Comparison of ENCODE assay signal across 16 mouse cellular contexts in the genomic region with DNA sequence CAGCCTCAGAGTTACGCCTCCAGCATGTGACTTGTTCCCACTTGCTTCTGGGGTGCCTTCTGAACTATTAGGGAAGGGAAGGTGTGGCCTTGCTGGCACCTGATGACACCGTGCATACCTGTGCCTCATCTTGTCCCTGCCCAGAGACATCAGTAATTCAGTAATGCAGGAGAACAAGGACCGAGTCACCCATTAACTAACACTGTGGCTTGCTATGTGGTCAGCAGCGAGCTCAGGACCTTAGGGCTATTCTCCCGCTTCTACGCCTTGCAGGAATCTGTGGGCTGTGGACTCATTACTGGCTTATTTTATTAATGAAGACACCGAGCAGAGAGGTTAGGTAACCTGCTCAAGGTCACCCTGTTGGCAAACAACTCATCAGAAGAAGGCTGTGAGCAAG. TPM values are rescaled to one million over a fixed set of nuclear protein-coding genes. Genes with fewer than 3 reads are reported as not detected.
"Had no signal": no experiment of that assay in that cellular context is flagged by ENCODE, and none has a peak within 500 bp of the region (broad histone marks: within the 10 kb centered on the region; RNA-seq: fewer than 3 reads in every experiment).

No protein-coding gene starts in this region.

- H3K4me1 ChIP-seq: intestine, embryonic 15.5 days; limb, embryonic 12.5 days; liver, embryonic 13.5 days; lung, embryonic 15.5 days; stomach, embryonic 15.5 days had no signal

- H3K4me2 ChIP-seq: intestine, embryonic 15.5 days; limb, embryonic 12.5 days; liver, embryonic 13.5 days; lung, embryonic 15.5 days; neural tube, embryonic 12.5 days; stomach, embryonic 15.5 days had no signal

- H3K27ac ChIP-seq: intestine, embryonic 15.5 days; limb, embryonic 12.5 days; liver, embryonic 13.5 days; lung, embryonic 15.5 days; neural tube, embryonic 12.5 days; stomach, embryonic 15.5 days had no signal

- H3K36me3 ChIP-seq: intestine, embryonic 15.5 days; limb, embryonic 12.5 days; liver, embryonic 13.5 days; lung, embryonic 15.5 days; neural tube, embryonic 12.5 days; stomach, embryonic 15.5 days had no signal

- H3K9me3 ChIP-seq: intestine, embryonic 15.5 days; limb, embryonic 12.5 days; liver, embryonic 13.5 days; lung, embryonic 15.5 days; neural tube, embryonic 12.5 days; stomach, embryonic 15.5 days had no signal

- DNase-seq: layer of hippocampus, postnatal 36 days; liver; liver, embryonic 13.5 days; liver, postnatal 0 days; lung, postnatal 14 days; midbrain, embryonic 14.5 days; right cerebral cortex, postnatal 4 days; spleen, adult 18-20 months; thymus, adult 2 months; thymus, postnatal 25 days had no signal

- H3K9ac ChIP-seq: intestine, embryonic 15.5 days; limb, embryonic 12.5 days; liver, embryonic 13.5 days; liver, postnatal 0 days; lung, embryonic 15.5 days; neural tube, embryonic 12.5 days; stomach, embryonic 15.5 days had no signal

- H3K4me3 ChIP-seq: intestine, embryonic 15.5 days; limb, embryonic 12.5 days; liver, embryonic 13.5 days; lung, embryonic 15.5 days; neural tube, embryonic 12.5 days; stomach, embryonic 15.5 days had no signal

- H3K27me3 ChIP-seq: intestine, embryonic 15.5 days; limb, embryonic 12.5 days; liver, embryonic 13.5 days; lung, embryonic 15.5 days; neural tube, embryonic 12.5 days had no signal

- ATAC-seq: intestine, embryonic 15.5 days; liver, postnatal 0 days had no signal

RNA-seq across cellular contexts. Expression of gene Crtac1, which starts 21.0 kb away (rescaled TPM):
- total RNA-seq: monocyte, adult 5-6 weeks had no signal
